Mouse (Mus musculus) midbrain, embryonic 10.5 days (tissue): ENCODE data around the gene Hist1h4a. TPM values are rescaled to one million over a fixed set of nuclear protein-coding genes. Genes with fewer than 3 reads are reported as not detected.
"Not testable (repeated sequence)": the region's sequence is repeated elsewhere in the genome, so short reads cannot be mapped to it uniquely, and the experiment has no call there.

Experiments used
- DNase-seq: peaks from one replicate; pipeline ENCODE4 v3.0.0-alpha.2; 2017; ENCODE audit warnings: low spot score
- H3K27ac ChIP-seq: fragments of 300-500 bp; sonication (generic); replicated peaks from 2 replicates; pipeline ENCODE4 v1.5.1; 2016; ENCODE audit warnings: mild to moderate bottlenecking
- H3K27me3 ChIP-seq: fragments of 300-500 bp; sonication (generic); 2 replicates; pipeline ENCODE4 v1.6.1; 2016; ENCODE audit warnings: low read depth, mild to moderate bottlenecking; ENCODE audit not compliant: poor library complexity, severe bottlenecking
- H3K36me3 ChIP-seq: fragments of 300-500 bp; sonication (generic); 2 replicates; pipeline ENCODE4 v1.6.1; 2016; ENCODE audit warnings: mild to moderate bottlenecking, moderate library complexity
- H3K4me1 ChIP-seq: fragments of 300-500 bp; sonication (generic); 2 replicates; pipeline ENCODE4 v1.6.1; 2016
- H3K4me3 ChIP-seq: fragments of 300-500 bp; sonication (generic); 2 replicates; pipeline ENCODE4 v1.5.1; 2016; ENCODE audit warnings: mild to moderate bottlenecking, moderate library complexity
- H3K9me3 ChIP-seq: fragments of 300-500 bp; sonication (generic); replicated peaks from 2 replicates; pipeline ENCODE4 v1.6.1; 2016; ENCODE audit warnings: mild to moderate bottlenecking
- WGBS: fragments of 180-500 bp; shearing (Covaris S2); methylation state at CpG from one replicate; pipeline ENCODE4 v1.1.7; 2016; 5-methylcytosine and 5-hydroxymethylcytosine counted together
- microRNA-seq: library from miRNA; unstranded; fragments of <30 nt; microRNA quantifications from one replicate; pipeline ENCODE4, GENCODE M21; 2017
- polyA plus RNA-seq: library from polyadenylated mRNA; unstranded; fragments of >200 nt; fragmentation: Nextera tagmentation; extraction: Ambion mirVana; gene quantifications from 2 replicates; pipeline ENCODE4 v1.2.1, GENCODE M21; 2016

Gene Hist1h4a
- polyA plus RNA-seq, 1 experiment from 2014 or later = 0.42 TPM

- 67% methylated on average over 8 of the region's 8 CpGs for WGBS
- Histone ChIP-seq H3K9me3 (no peaks in the 10 kb centered on the region), H3K27me3 (no peaks in the 10 kb centered on the region), H3K27ac (0 out of 2 replicates have a peak overlapping the region, but pooled peaks have one; percentile 33), H3K36me3 (no peaks in the 10 kb centered on the region), H3K4me3 (no peak overlapping the region), H3K4me1 (no peaks in the 10 kb centered on the region)
- peak; percentile 11 for DNase-seq
Measured at GRCm38 (mm10) chr13:23730479-23730878, 30.6 kb downstream of the Hist1h4a start.

GRCm38 (mm10) chr13:23729706-23730105 is 31.3 kb downstream of the Hist1h4a start:
- Histone ChIP-seq H3K4me1 (peaks cover 3% of the 10 kb centered on the region), H3K27me3 (no peaks in the 10 kb centered on the region), H3K9me3 (no peaks in the 10 kb centered on the region), H3K4me3 (no peak overlapping the region), H3K27ac (no peak overlapping the region), H3K36me3 (no peaks in the 10 kb centered on the region)
- WGBS = 95% methylated on average over 5 of the region's 5 CpGs
- peak; percentile 6 for DNase-seq

- Histone ChIP-seq H3K9me3 (no peaks in the 10 kb centered on the region), H3K27ac (no peak overlapping the region), H3K4me1 (peaks cover 6% of the 10 kb centered on the region), H3K36me3 (no peaks in the 10 kb centered on the region), H3K4me3 (no peak overlapping the region), H3K27me3 (no peaks in the 10 kb centered on the region)
- DNase-seq = no peak
- WGBS = 91% methylated on average over 9 of the region's 9 CpGs
Measured at GRCm38 (mm10) chr13:23729192-23729525, 31.9 kb downstream of the Hist1h4a start.

GRCm38 (mm10) chr13:23728472-23729191 is 32.4 kb downstream of the Hist1h4a start:
- DNase-seq = peak; percentile 9
- Histone ChIP-seq H3K4me3 (no peak overlapping the region), H3K9me3 (no peaks in the 10 kb centered on the region), H3K27me3 (no peaks in the 10 kb centered on the region), H3K36me3 (no peaks in the 10 kb centered on the region), H3K27ac (no peak overlapping the region), H3K4me1 (peaks cover 7% of the 10 kb centered on the region)
- WGBS = 86% methylated on average over 18 of the region's 18 CpGs

GRCm38 (mm10) chr13:23725213-23725612 is 35.8 kb downstream of the Hist1h4a start:
- Histone ChIP-seq H3K27ac (no peak overlapping the region), H3K36me3 (no peaks in the 10 kb centered on the region), H3K4me1 (peaks cover 7% of the 10 kb centered on the region), H3K27me3 (no peaks in the 10 kb centered on the region), H3K9me3 (no peaks in the 10 kb centered on the region), H3K4me3 (no peak overlapping the region)
- peak; percentile 7 for DNase-seq
- no CpG with 5 or more reads among the region's 1 CpGs for WGBS

GRCm38 (mm10) chr13:23724239-23724638 is 36.8 kb downstream of the Hist1h4a start:
- Histone ChIP-seq H3K4me3 (no peak overlapping the region), H3K4me1 (peaks cover 7% of the 10 kb centered on the region), H3K27ac (no peak overlapping the region), H3K9me3 (peaks cover 7% of the 10 kb centered on the region; the same call in 1 of the 2 replicates), H3K27me3 (no peaks in the 10 kb centered on the region), H3K36me3 (no peaks in the 10 kb centered on the region)
- 83% methylated on average over 4 of the region's 4 CpGs for WGBS
- DNase-seq = peak; percentile 3

- H3K36me3 ChIP-seq, H3K9me3 ChIP-seq, H3K27me3 ChIP-seq, H3K4me3 ChIP-seq, H3K4me1 ChIP-seq: not testable (repeated sequence)
- H3K27ac ChIP-seq = 0 out of 2 replicates have a peak overlapping the region, but pooled peaks have one; percentile 17
- DNase-seq = peak; percentile 10
- 8% methylated on average over 2 of the region's 2 CpGs for WGBS
Measured at GRCm38 (mm10) chr13:23717593-23718245, 43.3 kb downstream of the Hist1h4a start.

- no peak overlapping the region for H3K4me3 ChIP-seq
- no peaks in the 10 kb centered on the region for H3K27me3 ChIP-seq
- H3K36me3 ChIP-seq = no peaks in the 10 kb centered on the region
- 58% methylated on average over 11 of the region's 11 CpGs for WGBS
- H3K4me1 ChIP-seq = peaks cover 4% of the 10 kb centered on the region; the same call in 1 of the 2 replicates
- DNase-seq = peak; percentile 8
- H3K9me3 ChIP-seq = peaks cover 9% of the 10 kb centered on the region; the same call in 1 of the 2 replicates
- H3K27ac ChIP-seq = 0 out of 2 replicates have a peak overlapping the region, but pooled peaks have one; percentile 17
Measured at GRCm38 (mm10) chr13:23717176-23717575, 43.9 kb downstream of the Hist1h4a start.

- Histone ChIP-seq H3K36me3 (no peaks in the 10 kb centered on the region), H3K4me1 (peaks cover 4% of the 10 kb centered on the region; the same call in 1 of the 2 replicates), H3K27me3 (peaks cover 4% of the 10 kb centered on the region; the same call in 1 of the 2 replicates), H3K4me3 (no peak overlapping the region), H3K27ac (no peak overlapping the region), H3K9me3 (peaks cover 9% of the 10 kb centered on the region; the same call in 1 of the 2 replicates)
- DNase-seq = no peak
- 88% methylated on average over 5 of the region's 5 CpGs for WGBS
Measured at GRCm38 (mm10) chr13:23716261-23717042, 44.6 kb downstream of the Hist1h4a start.

Small RNA genes lying within 50 kb of the gene (microRNA-seq; reads per million reads assigned to microRNA genes)
- gene Gm44314 = not detected
- not detected for gene Gm44484

Other genes starting within 250 kb of the Hist1h4a start
- 2.0 and 4.1 TPM in 2 replicates for gene Hist1h4h, start 230.2 kb downstream of the Hist1h4a start, polyA plus RNA-seq
- 4.7 and 9.5 TPM in 2 replicates for gene Hist1h2af, start 227.3 kb downstream of the Hist1h4a start, polyA plus RNA-seq
- gene Hist1h3g, start 225.8 kb downstream of the Hist1h4a start, polyA plus RNA-seq = 5.5 and 5.6 TPM in 2 replicates
- 1.00 and 1.0 TPM in 2 replicates for gene Hist1h2bh, start 217.8 kb downstream of the Hist1h4a start, polyA plus RNA-seq
- 1.1 and 1.5 TPM in 2 replicates for gene Hist1h3f, start 217.2 kb downstream of the Hist1h4a start, polyA plus RNA-seq
- 1.7 TPM in 1 of 2 replicates, not detected in the other for gene Hist1h4f, start 209.6 kb downstream of the Hist1h4a start, polyA plus RNA-seq
- gene Hist1h1d, start 208.0 kb downstream of the Hist1h4a start, polyA plus RNA-seq = 0.58 and 0.63 TPM in 2 replicates
- 5.1 and 7.2 TPM in 2 replicates for gene Hist1h3e, start 198.9 kb downstream of the Hist1h4a start, polyA plus RNA-seq
- gene Hist1h2ae, start 190.0 kb downstream of the Hist1h4a start, polyA plus RNA-seq = 85.6 and 104 TPM in 2 replicates
- 4.5 and 6.4 TPM in 2 replicates for gene Hist1h2bg, start 189.8 kb downstream of the Hist1h4a start, polyA plus RNA-seq
- gene Hist1h2bf, start 187.0 kb downstream of the Hist1h4a start, polyA plus RNA-seq = 3.8 TPM in 2 replicates
- 0.67 and 1.3 TPM in 2 replicates for gene Hist1h2ad, start 186.8 kb downstream of the Hist1h4a start, polyA plus RNA-seq
- 6.2 and 10.8 TPM in 2 replicates for gene Hist1h3d, start 185.5 kb downstream of the Hist1h4a start, polyA plus RNA-seq
- gene Hist1h4d, start 179.6 kb downstream of the Hist1h4a start, polyA plus RNA-seq = 95.1 and 103 TPM in 2 replicates
- 3.1 and 3.2 TPM in 2 replicates for gene Hist1h2be, start 140.1 kb downstream of the Hist1h4a start, polyA plus RNA-seq
- gene Hist1h1e, start 138.7 kb downstream of the Hist1h4a start, polyA plus RNA-seq = 18.0 and 22.4 TPM in 2 replicates
- 1.3 TPM in 2 replicates for gene Hist1h2ac, start 77.3 kb downstream of the Hist1h4a start, polyA plus RNA-seq
- gene Hist1h2bc, start 77.0 kb downstream of the Hist1h4a start, polyA plus RNA-seq = 22.1 and 23.9 TPM in 2 replicates
- gene Hist1h1t, start 65.4 kb downstream of the Hist1h4a start, polyA plus RNA-seq = not detected in 2 replicates
- 4.9 and 5.1 TPM in 2 replicates for gene Hist1h4c, start 62.8 kb downstream of the Hist1h4a start, polyA plus RNA-seq
- gene Hfe, start 50.4 kb downstream of the Hist1h4a start, polyA plus RNA-seq = 2.3 and 2.5 TPM in 2 replicates
- 8.8 and 9.5 TPM in 2 replicates for gene Hist1h1c, start 22.4 kb downstream of the Hist1h4a start, polyA plus RNA-seq
- gene Hist1h3c, start 15.6 kb downstream of the Hist1h4a start, polyA plus RNA-seq = 7.3 and 9.5 TPM in 2 replicates
- 2.3 and 2.4 TPM in 2 replicates for gene Hist1h2bb, start 14.5 kb downstream of the Hist1h4a start, polyA plus RNA-seq
- gene Hist1h2ab, start 10.1 kb downstream of the Hist1h4a start, polyA plus RNA-seq = 44.4 and 45.3 TPM in 2 replicates
- 8.1 and 11.3 TPM in 2 replicates for gene Hist1h3b, start 9.0 kb downstream of the Hist1h4a start, polyA plus RNA-seq
- 4.9 and 6.9 TPM in 2 replicates for gene Hist1h4b, start 4.2 kb downstream of the Hist1h4a start, polyA plus RNA-seq
- 3.6 and 3.9 TPM in 2 replicates for gene Hist1h3a, start 1.2 kb upstream of the Hist1h4a start, polyA plus RNA-seq
- gene Hist1h1a, start 2.4 kb upstream of the Hist1h4a start, polyA plus RNA-seq = 1.7 and 2.7 TPM in 2 replicates
- gene Trim38, start 8.7 kb upstream of the Hist1h4a start, polyA plus RNA-seq = 0.20 TPM in 1 of 2 replicates, not detected in the other
- gene Slc17a2, start 45.8 kb upstream of the Hist1h4a start, polyA plus RNA-seq = not detected in 2 replicates
- not detected in 2 replicates for gene Slc17a3, start 78.2 kb upstream of the Hist1h4a start, polyA plus RNA-seq
- gene Slc17a1, start 106.5 kb upstream of the Hist1h4a start, polyA plus RNA-seq = not detected in 2 replicates
- not detected in 2 replicates for gene Slc17a4, start 153.8 kb upstream of the Hist1h4a start, polyA plus RNA-seq
- gene Hist1h2ba, start 172.9 kb upstream of the Hist1h4a start, polyA plus RNA-seq = not detected in 2 replicates
- not detected in 2 replicates for gene Hist1h2aa, start 173.2 kb upstream of the Hist1h4a start, polyA plus RNA-seq
- gene Scgn, start 230.0 kb upstream of the Hist1h4a start, polyA plus RNA-seq = 0.21 and 0.27 TPM in 2 replicates